Mouse (Mus musculus) embryonic fibroblast, embryonic 13.5 days (primary cell): ENCODE data around the gene Mtr. TPM values are rescaled to one million over a fixed set of nuclear protein-coding genes. Genes with fewer than 3 reads are reported as not detected.

Source experiments
- H3K27ac ChIP-seq: 2 replicates; pipeline ENCODE4 v1.5.1; 2012; ENCODE audit warnings: low read length, control low read depth, inconsistent platforms; ENCODE audit not compliant: insufficient read depth
- H3K4me1 ChIP-seq: 2 replicates; pipeline ENCODE4 v1.6.1; 2011; ENCODE audit warnings: low read length; ENCODE audit not compliant: control insufficient read depth, insufficient read depth
- H3K4me3 ChIP-seq: 2 replicates; pipeline ENCODE4 v1.5.1; 2011; ENCODE audit warnings: mild to moderate bottlenecking, control low read depth, low read length; ENCODE audit not compliant: insufficient read depth
- CTCF ChIP-seq: IDR thresholded peaks from 2 replicates; pipeline ENCODE4 v1.5.1; 2011; ENCODE audit warnings: mild to moderate bottlenecking, control low read depth, low read length, moderate library complexity, borderline replicate concordance; ENCODE audit not compliant: insufficient read depth
- POLR2A ChIP-seq: IDR thresholded peaks from 2 replicates; pipeline ENCODE4 v1.6.1; 2011; ENCODE audit warnings: low read depth, mild to moderate bottlenecking, control low read depth, low read length, moderate library complexity
- polyA plus RNA-seq: library from polyadenylated mRNA; stranded (reverse); fragments of >200 nt; gene quantifications from 2 replicates; pipeline ENCODE4 v1.2.4, GENCODE M21; 2011; ENCODE audit warnings: low read depth; ENCODE audit not compliant: missing spikeins, insufficient read length

Mtr gene
- polyA plus RNA-seq, 1 experiment = 25.7 TPM

- Histone ChIP-seq H3K27ac (no peak overlapping the region), H3K4me3 (no peak overlapping the region), H3K4me1 (no peaks in the 10 kb centered on the region)
- TF ChIP-seq CTCF = no peak
- TF ChIP-seq POLR2A = no peak
Observed at GRCm38 (mm10) chr13:12200372-12200771, 57.5 kb downstream of the Mtr start.

GRCm38 (mm10) chr13:12198486-12198885, 59.4 kb downstream of the Mtr start:
- no peak for TF ChIP-seq POLR2A
- no peak for TF ChIP-seq CTCF
- no peaks in the 10 kb centered on the region for H3K4me1 ChIP-seq
- H3K4me3 ChIP-seq = no peak overlapping the region
- no peak overlapping the region for H3K27ac ChIP-seq

- Histone ChIP-seq H3K4me3 (no peak overlapping the region), H3K27ac (no peak overlapping the region), H3K4me1 (no peaks in the 10 kb centered on the region)
- TF ChIP-seq CTCF = no peak
- no peak for TF ChIP-seq POLR2A
Observed at GRCm38 (mm10) chr13:12196861-12197260, 61.1 kb downstream of the Mtr start.

- no peak overlapping the region for H3K4me3 ChIP-seq
- TF ChIP-seq CTCF = no peak
- no peak for TF ChIP-seq POLR2A
- no peak overlapping the region for H3K27ac ChIP-seq
- no peaks in the 10 kb centered on the region for H3K4me1 ChIP-seq
Observed at GRCm38 (mm10) chr13:12196012-12196411, 61.9 kb downstream of the Mtr start.

- TF ChIP-seq POLR2A (no peak), CTCF (no peak)
- Histone ChIP-seq H3K4me3 (no peak overlapping the region), H3K4me1 (no peaks in the 10 kb centered on the region), H3K27ac (no peak overlapping the region)
Observed at GRCm38 (mm10) chr13:12194942-12195662, 62.8 kb downstream of the Mtr start.

- H3K27ac ChIP-seq = no peak overlapping the region
- H3K4me3 ChIP-seq = no peak overlapping the region
- no peak for TF ChIP-seq POLR2A
- no peak for TF ChIP-seq CTCF
- no peaks in the 10 kb centered on the region for H3K4me1 ChIP-seq
Observed at GRCm38 (mm10) chr13:12189219-12189618, 68.7 kb downstream of the Mtr start.

- TF ChIP-seq CTCF = no peak
- no peak for TF ChIP-seq POLR2A
- no peak overlapping the region for H3K27ac ChIP-seq
- H3K4me1 ChIP-seq = no peaks in the 10 kb centered on the region
- no peak overlapping the region for H3K4me3 ChIP-seq
Observed at GRCm38 (mm10) chr13:12188804-12189203, 69.1 kb downstream of the Mtr start.

- Histone ChIP-seq H3K4me3 (no peak overlapping the region), H3K27ac (no peak overlapping the region), H3K4me1 (no peaks in the 10 kb centered on the region)
- no peak for TF ChIP-seq CTCF
- TF ChIP-seq POLR2A = no peak
Observed at GRCm38 (mm10) chr13:12179481-12179880, 78.4 kb downstream of the Mtr start.

GRCm38 (mm10) chr13:12176761-12177160, 81.2 kb downstream of the Mtr start:
- TF ChIP-seq POLR2A (no peak), CTCF (no peak)
- no peak overlapping the region for H3K4me3 ChIP-seq
- H3K27ac ChIP-seq = no peak overlapping the region
- H3K4me1 ChIP-seq = no peaks in the 10 kb centered on the region

GRCm38 (mm10) chr13:12175988-12176736, 81.8 kb downstream of the Mtr start:
- Histone ChIP-seq H3K27ac (no peak overlapping the region), H3K4me3 (no peak overlapping the region), H3K4me1 (no peaks in the 10 kb centered on the region)
- no peak for TF ChIP-seq POLR2A

GRCm38 (mm10) chr13:12167276-12167675, 90.6 kb downstream of the Mtr start:
- no peaks in the 10 kb centered on the region for H3K4me1 ChIP-seq
- no peak for TF ChIP-seq CTCF
- TF ChIP-seq POLR2A = no peak
- H3K4me3 ChIP-seq = no peak overlapping the region
- no peak overlapping the region for H3K27ac ChIP-seq
